6 mouse cellular contexts compared by ENCODE assay signal in genomic region chr1:30588885-30589284, GRCm38 (mm10).
"Had no signal": no experiment of that assay in that cellular context is flagged by ENCODE, and none has a peak within 500 bp of the region (broad histone marks: within the 10 kb centered on the region; RNA-seq: fewer than 3 reads in every experiment).

No protein-coding gene starts in this region.

- DNase-seq: kidney, adult 2 months; kidney, postnatal 14 days; right cerebral cortex, postnatal 4 days; spleen, adult 18-20 months; thymus, adult 18-20 months; thymus, postnatal 14 days had no signal
